Mouse (Mus musculus) skeletal muscle tissue, adult 2 months (tissue): ENCODE measurements at regions not wholly inside any gene's neighbourhood (a gene's known extent, or its start where the extent isn't known, plus 50 kb on each side); places are given as distances from the start of the nearest gene placed in this dataset.
"Not testable (repeated sequence)": the region's sequence is repeated elsewhere in the genome, so short reads cannot be mapped to it uniquely, and the experiment has no call there.

Experiments
- DNase-seq: peaks from one replicate; pipeline ENCODE4 v3.0.0-alpha.2; 2012; ENCODE audit warnings: low read depth, low spot score

- not testable (repeated sequence) for DNase-seq
These were observed 335.6 kb downstream of the Gm11232 start for GRCm38 (mm10) chr4:71422121-71422520.

DNA sequence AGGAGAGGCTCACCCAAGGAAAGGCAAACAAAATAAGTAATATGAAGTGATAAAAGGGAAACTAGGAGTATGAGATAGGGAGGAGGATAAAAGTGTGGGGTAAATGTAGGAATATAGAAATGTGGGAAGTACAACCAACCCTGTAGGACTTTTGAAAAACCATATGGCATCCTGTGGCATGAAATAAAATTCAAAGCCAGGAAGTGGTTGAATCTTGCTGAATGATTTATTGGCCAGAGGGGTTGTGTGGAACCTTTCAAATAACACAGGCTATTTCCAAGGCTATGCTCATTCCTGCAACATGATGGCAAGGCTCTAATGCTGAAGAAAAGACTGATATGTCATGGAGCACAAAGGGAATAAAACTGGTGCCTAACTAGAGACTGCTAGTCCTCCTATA is 347.9 kb downstream of the Gm11232 start:
- DNase-seq, result no peak

DNA sequence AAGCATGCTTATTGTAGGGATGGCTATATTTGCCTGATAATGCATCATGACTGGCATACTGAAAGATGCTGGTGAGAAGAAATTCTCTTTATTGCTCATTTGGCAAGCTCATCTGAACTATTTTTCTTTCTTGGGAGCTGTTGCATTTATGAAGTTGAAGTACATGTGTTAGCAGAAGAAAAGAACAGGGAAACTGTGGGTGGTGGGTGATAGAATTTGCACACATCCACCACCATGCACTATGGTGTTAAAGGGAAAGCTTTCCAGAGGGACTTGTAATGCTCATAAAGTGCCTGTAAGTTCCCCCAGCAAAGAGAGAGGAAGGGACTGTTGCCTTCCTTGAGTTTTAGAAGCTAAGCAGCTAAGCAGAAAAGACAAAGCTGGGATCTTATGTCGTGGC is 367.3 kb downstream of the Gm11232 start:
- DNase-seq, result no peak

DNA sequence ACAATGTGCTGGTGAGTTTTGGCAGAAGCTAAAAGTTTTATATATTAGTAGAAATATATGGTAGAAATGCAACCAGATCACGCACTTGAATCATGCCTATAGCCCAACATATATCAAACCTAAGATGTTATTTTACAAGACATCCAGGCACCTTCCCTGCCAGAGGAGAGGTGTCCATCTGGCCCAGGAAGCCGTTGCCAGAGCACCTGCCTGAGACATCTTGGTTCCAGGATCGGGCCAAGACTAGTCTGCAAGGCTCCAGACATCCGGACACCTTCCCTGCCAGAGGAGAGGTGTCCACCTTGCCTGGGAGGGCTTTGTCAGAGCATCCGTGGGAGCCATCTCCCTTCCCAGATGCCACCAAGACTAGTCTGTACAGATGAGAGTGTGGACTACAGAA is 388.5 kb downstream of the Gm11232 start:
- no peak for DNase-seq

- DNase-seq, result no peak
These were observed 394.0 kb downstream of the Gm11232 start for GRCm38 (mm10) chr4:71363761-71364160.

DNA sequence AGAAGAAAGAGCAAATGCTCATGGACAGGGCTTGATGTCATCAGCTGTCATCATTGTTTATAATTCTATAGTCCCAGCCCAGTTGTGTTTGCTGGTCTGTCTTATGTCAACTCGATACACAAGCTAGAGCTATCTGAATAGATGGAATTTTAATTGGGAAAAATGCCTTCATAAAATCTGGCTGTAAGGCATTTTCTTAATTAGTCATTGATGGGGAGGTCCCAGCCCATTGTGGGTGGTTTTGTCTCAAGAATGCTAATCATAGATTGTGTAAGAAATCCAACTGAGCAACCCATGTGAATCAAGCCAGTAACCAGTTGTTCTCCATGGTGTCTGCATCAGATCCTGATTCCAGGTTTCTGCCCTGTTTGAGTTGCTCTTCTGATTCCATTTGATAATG is 400.1 kb downstream of the Gm11232 start:
- no peak for DNase-seq

DNA sequence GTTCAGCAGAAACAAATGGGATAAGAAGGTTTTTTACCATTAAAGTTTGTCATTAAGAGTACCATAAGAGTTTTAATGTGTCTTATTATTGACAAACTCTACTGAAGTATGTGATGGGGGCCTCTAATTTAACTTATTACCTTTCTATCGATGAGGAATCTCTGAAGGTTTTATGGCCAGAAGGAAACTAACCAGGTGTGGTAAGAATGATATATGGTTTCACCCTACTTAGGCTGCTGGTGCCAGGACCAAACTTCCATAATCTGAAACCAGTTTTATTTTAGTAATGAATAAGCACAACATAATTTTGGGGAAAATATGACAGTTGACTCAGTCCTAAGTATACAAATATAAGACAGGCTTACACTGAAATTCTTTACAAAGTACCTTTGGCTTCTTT is 401.1 kb downstream of the Gm11232 start:
- DNase-seq, result no peak

- no peak for DNase-seq
These were observed 401.5 kb downstream of the Gm11232 start for GRCm38 (mm10) chr4:71356310-71356709.

DNA sequence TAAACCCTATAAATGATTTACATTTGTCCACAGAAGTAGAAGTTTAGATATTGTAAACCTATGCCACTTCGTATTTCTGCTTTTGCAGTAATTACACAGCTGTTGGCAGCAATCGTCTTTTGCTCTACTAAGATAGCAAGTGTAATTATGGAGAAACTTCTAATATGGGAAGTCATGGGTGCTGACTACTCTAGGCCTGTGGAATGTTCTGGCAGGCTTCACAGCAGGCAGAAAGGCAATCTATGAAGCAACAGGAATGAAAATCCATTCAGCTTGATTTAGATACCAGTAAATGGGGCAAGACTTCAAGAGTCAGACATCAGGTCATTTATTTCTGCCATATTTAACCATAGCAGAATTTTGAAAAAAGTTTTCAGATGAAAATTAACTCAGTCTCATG is 405.9 kb downstream of the Gm11232 start:
- no peak for DNase-seq

GRCm38 (mm10) chr4:71343068-71343467 is 414.7 kb downstream of the Gm11232 start:
- DNase-seq, result no peak

- DNase-seq, result no peak
These were observed 419.2 kb downstream of the Gm11232 start for GRCm38 (mm10) chr4:71338582-71338981.

DNA sequence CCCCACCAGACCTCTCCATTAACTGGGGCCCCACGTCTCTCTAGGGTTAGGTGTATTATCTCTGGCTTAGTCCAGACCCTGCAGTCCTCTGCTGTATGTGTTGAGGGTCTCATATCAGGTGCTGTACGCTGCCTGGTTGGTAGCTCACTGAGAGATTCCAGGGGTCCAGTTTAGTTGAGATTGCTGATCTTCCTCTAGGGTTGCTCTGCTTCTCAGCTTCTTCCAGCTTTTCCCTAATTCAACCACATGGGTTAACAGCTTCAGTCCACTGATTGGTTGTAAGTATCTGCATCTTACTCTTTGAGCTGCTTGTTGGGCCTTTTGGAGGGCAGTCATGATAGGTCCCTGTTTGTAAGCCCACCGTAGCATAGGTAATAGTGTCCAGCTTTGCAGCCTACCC is 425.1 kb downstream of the Gm11232 start:
- DNase-seq, result no peak

- DNase-seq, result no peak
These were observed 425.7 kb downstream of the Gm11232 start for GRCm38 (mm10) chr4:71332018-71332417.

GRCm38 (mm10) chr4:71316605-71317004 is 441.2 kb downstream of the Gm11232 start:
- no peak for DNase-seq

- no peak for DNase-seq
These were observed 450.6 kb downstream of the Gm11232 start for GRCm38 (mm10) chr4:71307176-71307612.

- DNase-seq, result no peak
These were observed 451.1 kb downstream of the Gm11232 start for GRCm38 (mm10) chr4:71306690-71307089.

- not testable (repeated sequence) for DNase-seq
These were observed 462.0 kb downstream of the Gm11232 start for GRCm38 (mm10) chr4:71295716-71296115.

DNA sequence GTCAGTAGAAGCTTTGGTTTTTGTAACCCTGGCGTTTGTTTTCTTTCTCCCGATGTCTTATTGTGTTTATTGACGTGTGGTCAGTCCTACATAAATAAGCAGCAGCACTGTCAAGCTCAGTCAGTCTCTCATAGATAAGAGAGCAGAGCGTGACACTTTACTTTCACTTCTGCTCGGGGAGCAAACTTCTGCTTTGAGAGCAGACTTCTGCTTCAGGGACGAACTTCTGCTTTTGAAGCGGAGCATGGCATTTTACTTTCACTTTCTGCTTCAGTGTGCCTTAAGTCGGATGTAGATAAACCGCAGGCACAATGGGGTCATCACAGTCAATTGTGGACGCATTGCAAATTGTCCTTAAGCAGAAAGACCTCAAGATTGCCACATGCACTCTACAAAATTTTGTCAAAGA is 466.0 kb downstream of the Gm11232 start:
- peak; percentile 30 for DNase-seq

GRCm38 (mm10) chr4:71291111-71291740 is 466.5 kb downstream of the Gm11232 start:
- not testable (repeated sequence) for DNase-seq

DNA sequence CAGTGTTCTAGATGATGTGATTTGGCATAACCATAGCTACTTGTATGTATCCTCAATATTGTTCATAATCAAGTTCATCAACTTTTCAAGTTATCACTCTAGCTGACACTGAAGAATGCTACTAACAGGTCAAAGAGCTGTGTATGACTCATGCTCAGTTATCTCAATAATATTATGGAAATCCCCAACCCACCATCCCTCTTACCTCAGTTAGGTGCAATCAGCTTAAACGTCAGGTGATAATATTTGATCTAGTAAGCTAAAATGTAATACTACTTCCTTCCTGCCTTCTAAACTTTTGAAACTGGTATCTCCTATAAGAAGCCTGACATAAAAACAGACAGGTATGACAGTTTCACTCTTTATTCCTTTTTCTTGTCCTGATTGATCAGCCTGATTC is 474.6 kb downstream of the Gm11232 start:
- DNase-seq, result no peak

DNA sequence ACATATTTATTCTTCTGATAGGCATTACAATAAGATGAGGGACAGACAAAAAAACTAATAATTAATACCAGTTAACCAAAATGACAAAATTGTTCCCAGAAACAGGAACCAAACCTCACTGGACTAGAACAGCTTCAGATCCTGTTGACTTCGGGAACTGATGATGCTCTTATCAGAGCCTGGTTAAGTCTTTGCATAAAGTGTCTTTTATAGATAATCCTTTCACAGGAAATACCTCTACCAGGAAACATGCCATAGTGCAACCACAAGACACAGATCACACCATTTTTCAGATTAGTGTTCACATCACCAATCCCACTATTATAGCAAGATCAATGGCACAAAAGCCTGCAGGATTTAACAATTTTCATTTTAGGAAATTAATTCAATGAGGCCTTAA is 478.1 kb downstream of the Gm11232 start:
- DNase-seq, result no peak

DNA sequence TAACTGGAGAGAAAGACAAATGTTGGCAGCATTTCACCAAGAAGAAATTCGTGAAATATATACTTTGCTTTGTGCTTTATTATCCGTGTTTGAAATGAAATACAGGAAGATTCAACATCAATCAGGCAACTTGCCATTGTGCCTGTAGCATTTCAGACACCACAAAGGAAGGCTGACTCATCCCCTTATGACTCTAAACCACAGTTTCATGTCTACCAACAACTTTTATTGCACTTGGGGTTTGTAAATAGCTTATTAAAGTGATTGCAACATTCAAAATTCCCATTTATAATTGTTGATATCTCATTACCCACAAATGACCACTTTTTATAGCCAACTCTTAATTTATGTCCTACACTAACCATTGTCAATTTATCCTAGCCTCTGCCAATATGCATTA is 497.9 kb downstream of the Gm11232 start:
- DNase-seq, result no peak

DNA sequence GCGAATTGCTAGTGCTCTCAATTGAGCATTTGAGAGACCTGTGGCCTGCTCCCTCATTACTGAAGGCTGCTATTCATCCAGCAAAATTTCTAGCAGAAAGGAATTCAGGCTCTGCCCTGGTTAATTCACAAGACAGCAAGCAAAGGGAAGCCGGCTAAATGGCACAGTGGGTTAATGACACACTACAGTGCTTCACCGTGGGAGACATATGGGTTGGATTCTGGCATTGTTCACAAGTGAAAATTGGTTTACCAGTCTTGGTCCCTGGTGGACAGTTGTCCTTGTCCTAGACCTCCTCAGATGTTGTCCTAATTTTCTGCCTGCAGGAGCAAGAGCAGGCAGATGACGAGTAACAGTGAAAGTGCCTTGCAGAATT is 527.3 kb downstream of the Gm11232 start:
- DNase-seq, result no peak
